Mouse (Mus musculus) liver, embryonic 14.5 days (tissue): ENCODE data around the gene Ppox.

ENCODE experiments used
- CTCF ChIP-seq: IDR thresholded peaks from 2 replicates; pipeline ENCODE4 v1.5.1; 2016; ENCODE audit warnings: antibody characterized with exemption, low read depth, control low read depth
- EP300 ChIP-seq: IDR thresholded peaks from 2 replicates; pipeline ENCODE4 v1.6.1; 2016; ENCODE audit warnings: antibody characterized with exemption, low read depth

DNA sequence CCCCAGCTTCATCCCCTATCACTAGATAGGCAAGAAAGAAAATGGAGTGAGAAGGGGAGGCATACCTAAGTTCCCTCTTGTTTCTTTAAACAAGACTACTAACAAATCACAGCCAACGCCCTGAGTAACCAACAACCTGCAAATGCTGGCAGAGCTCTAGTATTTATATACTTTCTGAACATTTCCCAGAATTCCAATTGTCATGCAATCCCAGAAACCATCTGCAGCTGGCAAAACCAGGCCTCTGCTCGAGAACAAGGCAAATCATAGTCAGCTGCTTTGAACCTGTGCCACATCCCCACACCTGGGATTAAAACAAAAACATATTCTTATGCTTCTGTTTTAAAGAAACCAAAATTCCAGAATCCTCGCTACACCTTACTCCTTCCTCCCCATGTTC lies 12.4 kb upstream of the Ppox start:
- TF ChIP-seq CTCF (no peak), EP300 (no peak)
